Mouse (Mus musculus) naive thymus-derived CD4-positive, alpha-beta T cell, adult 2 months (primary cell): ENCODE measurements around the gene Defb20.
A peak's percentile ranks its signal among the peaks of the same experiment; 100 is the strongest.
"Not testable (repeated sequence)": the region's sequence is repeated elsewhere in the genome, so short reads cannot be mapped to it uniquely, and the experiment has no call there.

Experiments
- DNase-seq: peaks from one replicate; pipeline ENCODE4 v3.0.0-alpha.2; 2011; ENCODE audit warnings: low read depth

The Defb20 gene

GRCm38 (mm10) chr2:152476763-152477162 is at the start of gene Defb20:
TSS of gene Defb20 (plus strand) at chr2:152477063.
- no peak for DNase-seq

GRCm38 (mm10) chr2:152427493-152427892 is 49.4 kb upstream of the Defb20 start:
- no peak for DNase-seq

- not testable (repeated sequence) for DNase-seq
Measured at GRCm38 (mm10) chr2:152428481-152428880, 48.4 kb upstream of the Defb20 start.

GRCm38 (mm10) chr2:152436405-152436901 is 40.4 kb upstream of the Defb20 start:
- DNase-seq, result no peak

- DNase-seq, result peak; percentile 83
Measured at GRCm38 (mm10) chr2:152436983-152437860, 39.6 kb upstream of the Defb20 start.

- DNase-seq, result no peak
Measured at GRCm38 (mm10) chr2:152438963-152439362, 37.9 kb upstream of the Defb20 start.

- no peak for DNase-seq
Measured at GRCm38 (mm10) chr2:152439833-152440232, 37.0 kb upstream of the Defb20 start.

GRCm38 (mm10) chr2:152442322-152442721 is 34.5 kb upstream of the Defb20 start:
- DNase-seq, result no peak

- DNase-seq, result no peak
Measured at GRCm38 (mm10) chr2:152443281-152443680, 33.6 kb upstream of the Defb20 start.

GRCm38 (mm10) chr2:152446642-152447041 is 30.2 kb upstream of the Defb20 start:
- no peak for DNase-seq

GRCm38 (mm10) chr2:152447461-152447860 is 29.4 kb upstream of the Defb20 start:
- DNase-seq, result no peak

- DNase-seq, result peak; percentile 31
Measured at GRCm38 (mm10) chr2:152450241-152450640, 26.6 kb upstream of the Defb20 start.

- DNase-seq, result no peak
Measured at GRCm38 (mm10) chr2:152452101-152452781, 24.6 kb upstream of the Defb20 start.

- no peak for DNase-seq
Measured at GRCm38 (mm10) chr2:152459241-152459640, 17.6 kb upstream of the Defb20 start.

GRCm38 (mm10) chr2:152464570-152465150 is 12.2 kb upstream of the Defb20 start, which contains the start of gene Defb23:
TSS of gene Defb23 (minus strand) at chr2:152464620.
- no peak for DNase-seq

- DNase-seq, result peak; percentile 48
Measured at GRCm38 (mm10) chr2:152470973-152471372, 5.9 kb upstream of the Defb20 start.

- DNase-seq, result no peak
Measured at GRCm38 (mm10) chr2:152472434-152472833, 4.4 kb upstream of the Defb20 start.

- DNase-seq, result no peak
Measured at GRCm38 (mm10) chr2:152480881-152481280, 4.0 kb downstream of the Defb20 start.

- no peak for DNase-seq
Measured at GRCm38 (mm10) chr2:152481726-152482125, 4.9 kb downstream of the Defb20 start.

- DNase-seq, result no peak
Measured at GRCm38 (mm10) chr2:152487024-152487423, 10.2 kb downstream of the Defb20 start.

GRCm38 (mm10) chr2:152490038-152490437 is 13.2 kb downstream of the Defb20 start, which contains the start of gene Defb22:
TSS of gene Defb22 (minus strand) at chr2:152490138.
- DNase-seq, result no peak

GRCm38 (mm10) chr2:152493151-152493550 is 16.3 kb downstream of the Defb20 start:
- no peak for DNase-seq
